Mouse (Mus musculus): ENCODE measurements around the gene Grip1.

Gene Grip1

GRCm38 (mm10) chr10:119951460-119951859 is 497.8 kb downstream of the Grip1 start:
- DNase-seq (ENCODE audit: low read depth, low spot score): no peak

DNA sequence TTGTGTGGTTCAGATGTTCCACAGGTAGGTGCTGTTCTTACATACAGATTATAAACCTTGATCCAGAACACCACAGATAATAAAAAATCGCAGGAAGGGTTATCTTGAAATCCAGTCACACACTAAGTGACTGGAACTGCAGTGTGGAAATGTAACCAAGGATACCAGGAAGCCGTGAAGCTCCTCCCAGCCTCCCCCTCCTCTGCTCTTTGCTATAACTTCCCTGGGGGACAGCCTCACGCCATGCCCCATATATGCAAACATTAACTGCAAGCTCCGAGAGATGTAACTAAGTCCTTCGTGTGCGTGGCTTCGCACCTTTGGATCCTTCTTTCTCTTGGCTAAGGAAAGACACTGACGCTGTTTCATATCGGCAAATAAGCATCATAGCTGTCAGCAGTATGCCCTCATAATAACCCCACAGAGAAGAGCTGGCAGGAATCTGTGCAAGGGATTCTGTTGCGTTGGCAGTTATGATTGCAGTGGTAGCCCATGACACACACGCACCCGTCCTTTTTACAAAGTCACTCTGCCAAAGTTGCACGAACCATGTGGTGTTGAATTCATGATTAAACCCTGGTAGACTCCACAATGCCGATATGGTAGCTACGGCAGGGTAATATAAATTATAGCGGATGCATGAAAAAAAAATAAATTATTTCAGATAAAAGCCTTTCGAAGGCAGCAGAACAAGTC is 503.8 kb downstream of the Grip1 start:
- no peak for DNase-seq (ENCODE audit: low read depth, low spot score)

- DNase-seq (ENCODE audit: low read depth, low spot score): no peak
These were observed 507.3 kb downstream of the Grip1 start for GRCm38 (mm10) chr10:119960915-119961314.

DNA sequence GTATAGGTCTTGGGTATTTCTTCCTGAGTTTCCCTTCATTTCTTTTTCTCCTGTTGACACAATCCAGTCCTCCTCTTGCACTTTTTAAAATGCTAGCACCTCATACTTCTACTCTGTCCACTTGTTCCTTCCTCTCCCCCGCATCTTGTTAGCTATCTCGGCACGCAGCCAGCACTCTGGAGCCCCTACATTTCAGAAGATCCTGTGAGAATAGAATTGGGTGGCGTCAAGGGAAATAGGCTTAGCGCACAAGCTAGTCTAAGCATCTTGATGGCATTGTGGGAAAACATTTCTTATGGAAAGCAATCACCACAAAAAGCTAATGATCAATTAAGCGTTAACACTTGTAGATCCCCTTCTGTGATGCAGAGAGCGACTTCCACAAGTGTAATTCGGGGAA is 512.7 kb downstream of the Grip1 start:
- no peak for DNase-seq (ENCODE audit: low read depth, low spot score)

- DNase-seq (ENCODE audit: low read depth, low spot score): no peak
These were observed 525.8 kb downstream of the Grip1 start for GRCm38 (mm10) chr10:119979396-119979795.

DNA sequence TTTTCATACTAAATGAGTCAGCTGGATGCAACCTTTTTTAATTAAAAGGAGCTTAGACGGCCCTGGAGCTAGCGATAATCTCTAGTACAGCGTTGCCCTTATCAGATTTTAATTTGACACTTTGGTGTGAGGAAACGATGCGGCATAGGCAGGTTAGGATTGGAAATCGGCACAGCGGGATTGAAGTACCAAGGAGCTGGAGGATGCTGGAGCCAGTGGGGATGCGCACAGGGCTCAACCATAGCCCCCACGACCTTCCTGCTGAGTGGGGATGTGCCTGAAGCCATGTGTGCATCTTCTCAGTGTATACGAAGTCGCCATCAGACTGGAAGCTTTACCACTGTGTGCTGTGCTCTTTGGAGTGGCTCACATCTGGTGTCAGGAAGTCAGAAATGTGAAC is 526.4 kb downstream of the Grip1 start:
- no peak for DNase-seq (ENCODE audit: low read depth, low spot score)

DNA sequence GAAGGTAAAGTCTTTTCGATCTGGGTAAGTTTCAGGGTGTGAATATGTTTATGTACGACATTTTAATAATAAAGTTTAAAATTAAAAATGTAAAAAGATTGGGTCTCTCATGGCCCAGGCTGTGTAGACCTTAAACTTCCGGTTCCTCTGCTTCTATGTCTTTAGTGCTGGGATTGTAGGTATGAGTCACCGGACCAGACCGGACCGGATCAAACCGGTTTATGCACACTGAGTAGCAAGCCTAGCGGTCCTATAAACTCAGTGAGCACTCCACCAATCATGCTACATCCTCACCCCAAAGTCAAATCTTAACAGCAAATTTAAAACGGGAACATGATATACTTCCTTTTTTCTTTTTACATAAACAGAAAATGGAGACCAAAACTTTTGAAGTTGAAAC is 530.7 kb downstream of the Grip1 start:
- no peak for DNase-seq (ENCODE audit: low read depth, low spot score)

GRCm38 (mm10) chr10:119998475-119998874 is 544.8 kb downstream of the Grip1 start:
- no peak for DNase-seq (ENCODE audit: low read depth, low spot score)

- DNase-seq (ENCODE audit: low read depth, low spot score): no peak
These were observed 548.5 kb downstream of the Grip1 start for GRCm38 (mm10) chr10:120002149-120002548.

DNA sequence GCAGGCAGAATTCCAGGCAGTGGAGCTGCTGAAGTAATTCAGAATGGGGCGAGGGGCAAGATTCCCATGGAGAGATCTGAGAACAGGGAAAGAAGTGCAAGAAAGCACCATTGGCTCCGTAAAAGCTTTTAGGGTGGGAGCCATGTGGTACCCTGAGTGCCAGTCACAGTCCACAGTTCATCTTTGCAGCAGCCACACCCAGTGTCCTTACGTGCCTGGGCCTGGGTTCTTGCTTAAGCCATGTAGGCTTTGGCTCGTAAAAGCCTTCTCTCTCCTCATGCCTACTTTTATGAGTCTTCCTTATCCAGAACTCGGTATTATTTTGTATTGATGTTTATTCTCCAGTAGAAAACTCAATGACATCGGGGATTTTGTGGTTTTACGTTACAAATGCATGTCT is 550.5 kb downstream of the Grip1 start:
- no peak for DNase-seq (ENCODE audit: low read depth, low spot score)

GRCm38 (mm10) chr10:120005581-120005980 is 552.0 kb downstream of the Grip1 start:
- DNase-seq (ENCODE audit: low read depth, low spot score): no peak

DNA sequence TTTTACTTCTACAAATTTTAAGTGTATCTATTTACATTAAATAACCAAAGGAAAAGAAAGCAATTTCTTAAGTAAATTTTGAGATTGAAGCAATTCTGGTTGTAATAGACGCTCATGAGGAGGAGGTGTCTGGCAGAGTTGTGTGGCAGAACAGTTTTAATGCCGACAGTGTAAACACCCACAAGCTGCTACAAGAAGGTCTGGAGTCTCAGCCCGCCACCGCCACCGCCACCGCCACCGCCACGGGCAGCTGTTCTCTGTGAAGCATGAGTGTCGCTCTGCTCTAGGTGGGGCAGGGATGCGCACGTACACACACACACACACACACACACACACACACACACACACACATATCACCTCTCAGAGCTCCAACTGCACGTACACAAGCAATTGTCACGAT is 558.7 kb downstream of the Grip1 start:
- no peak for DNase-seq (ENCODE audit: low read depth, low spot score)

DNA sequence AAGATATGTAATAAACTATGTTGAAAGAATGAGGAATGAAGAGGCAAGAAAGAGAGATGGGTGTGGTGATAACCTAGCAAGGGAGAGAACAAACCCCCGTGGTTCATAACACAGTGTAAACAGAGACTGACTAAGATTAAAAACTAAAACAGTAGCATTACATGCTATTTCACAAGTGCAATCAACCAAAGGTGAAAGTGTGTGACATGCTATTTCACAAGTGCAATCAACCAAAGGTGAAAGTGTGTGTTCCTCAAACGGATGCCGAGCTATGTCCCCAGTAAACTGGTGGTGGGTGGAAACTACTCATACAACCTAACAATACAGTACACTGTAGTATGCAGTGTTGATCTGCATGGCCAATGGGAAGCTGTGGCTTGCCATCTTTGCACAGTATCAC is 561.5 kb downstream of the Grip1 start:
- no peak for DNase-seq (ENCODE audit: low read depth, low spot score)

DNA sequence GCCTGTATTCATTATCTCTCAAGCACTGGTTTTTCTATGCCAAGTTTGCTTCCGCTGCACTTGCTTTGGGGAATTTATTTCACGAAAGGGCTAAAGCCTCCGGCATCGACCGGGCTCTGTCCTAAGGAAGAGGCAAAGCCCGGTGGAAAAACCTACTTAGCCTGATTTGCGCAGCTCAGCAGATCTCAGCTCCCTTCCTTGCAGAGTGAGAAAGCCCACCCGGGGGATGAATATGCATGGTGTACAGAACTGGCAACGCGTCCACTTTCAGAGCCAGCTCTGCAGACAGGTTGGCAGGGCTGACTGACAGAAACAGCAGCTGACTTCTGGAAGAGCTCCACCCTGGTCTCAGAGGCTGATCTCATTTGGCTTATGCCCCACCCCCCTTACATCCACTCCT is 572.8 kb downstream of the Grip1 start:
- no peak for DNase-seq (ENCODE audit: low read depth, low spot score)

DNA sequence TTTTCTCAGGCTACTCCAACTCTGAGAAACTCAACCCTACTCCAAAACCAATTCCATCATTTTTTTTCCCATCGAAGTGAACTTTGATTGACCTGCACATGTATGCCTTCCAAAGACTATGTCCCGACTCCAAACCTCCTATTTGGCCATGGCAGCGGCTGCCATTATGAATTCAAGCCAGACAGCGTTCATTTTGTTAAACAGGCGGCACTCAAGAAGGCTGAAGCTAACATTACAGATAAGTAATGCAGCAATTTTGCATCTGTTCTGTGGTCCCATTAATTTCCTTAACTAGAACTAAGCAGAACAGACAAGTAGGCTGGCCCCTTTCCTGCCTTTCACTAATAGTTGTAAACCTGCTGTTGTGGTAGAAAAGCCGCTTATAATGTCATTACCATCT is 577.3 kb downstream of the Grip1 start:
- DNase-seq (ENCODE audit: low read depth, low spot score): no peak

GRCm38 (mm10) chr10:120031316-120031715 is 577.7 kb downstream of the Grip1 start:
- no peak for DNase-seq (ENCODE audit: low read depth, low spot score)

- no peak for DNase-seq (ENCODE audit: low read depth, low spot score)
These were observed 580.2 kb downstream of the Grip1 start for GRCm38 (mm10) chr10:120033866-120034265.

- DNase-seq (ENCODE audit: low read depth, low spot score): no peak
These were observed 581.6 kb downstream of the Grip1 start for GRCm38 (mm10) chr10:120035211-120035733.

DNA sequence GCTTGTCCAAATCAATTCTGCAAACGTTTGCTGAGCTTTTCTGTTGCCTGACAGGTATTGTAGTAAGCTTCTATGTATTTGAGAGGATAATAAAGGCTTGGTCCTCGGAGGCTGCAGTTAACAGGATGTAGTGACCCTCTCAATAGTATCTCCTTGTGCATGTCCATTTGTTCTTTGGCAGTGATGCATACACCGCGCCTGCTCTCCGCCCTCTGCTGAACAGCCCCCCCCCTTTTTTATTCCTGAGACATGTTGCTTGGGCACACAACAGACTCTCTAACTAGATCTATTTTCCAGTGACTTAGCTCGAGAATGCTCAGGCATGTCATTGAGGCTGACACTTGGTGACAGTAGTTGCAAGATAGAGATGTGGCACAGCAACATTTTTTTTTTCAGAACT is 582.2 kb downstream of the Grip1 start:
- no peak for DNase-seq (ENCODE audit: low read depth, low spot score)

DNA sequence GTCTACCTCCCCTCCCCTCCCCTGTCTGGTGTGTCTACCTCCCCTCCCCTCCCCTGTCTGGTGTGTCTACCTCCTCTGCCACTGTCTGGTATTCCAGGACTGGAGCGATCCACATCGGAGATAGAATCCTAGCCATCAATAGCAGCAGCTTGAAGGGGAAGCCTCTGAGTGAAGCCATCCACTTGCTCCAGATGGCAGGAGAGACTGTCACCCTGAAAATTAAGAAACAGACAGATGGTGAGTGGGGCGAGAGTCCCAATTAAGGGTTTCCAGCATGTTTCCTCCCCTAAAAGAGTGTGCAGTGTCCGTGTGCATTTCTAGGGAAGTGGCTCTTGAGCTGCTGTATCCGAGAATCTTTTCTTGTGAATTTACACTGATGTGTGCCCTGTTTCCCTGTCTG is 584.6 kb downstream of the Grip1 start:
- DNase-seq (ENCODE audit: low read depth, low spot score): no peak

GRCm38 (mm10) chr10:120044237-120044636 is 590.6 kb downstream of the Grip1 start:
- no peak for DNase-seq (ENCODE audit: low read depth, low spot score)

DNA sequence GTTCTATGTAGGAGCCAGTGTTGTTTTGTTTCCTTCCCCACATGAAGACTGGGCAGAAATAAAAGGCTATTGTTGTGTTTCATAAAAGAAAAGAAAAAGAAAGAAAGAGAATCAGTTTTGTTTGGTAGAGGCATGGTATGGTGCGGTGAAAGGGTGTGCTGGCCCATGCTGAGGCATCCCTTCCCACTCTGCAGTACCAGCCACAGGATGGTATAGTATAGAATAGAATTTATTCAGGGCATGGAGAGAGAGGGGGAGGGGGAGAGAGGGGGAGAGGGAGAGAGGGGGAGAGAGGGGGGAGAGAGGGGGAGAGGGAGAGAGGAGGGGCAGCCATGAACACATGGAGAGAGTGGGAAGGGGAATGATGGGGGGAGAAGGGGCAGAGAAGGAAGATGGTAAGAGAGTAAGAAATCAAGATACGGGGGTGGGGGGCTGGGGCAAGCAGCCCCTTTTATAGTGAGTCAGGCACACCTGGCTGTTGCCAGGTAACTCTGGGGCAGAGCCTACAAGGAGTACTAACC is 591.1 kb downstream of the Grip1 start:
- DNase-seq (ENCODE audit: low read depth, low spot score): no peak

- DNase-seq (ENCODE audit: low read depth, low spot score): no peak
These were observed 607.1 kb downstream of the Grip1 start for GRCm38 (mm10) chr10:120060579-120061237.

Data from CD4-positive helper T cell, adult 2 months (primary cell).